Mouse (Mus musculus) testis, adult 2 months (tissue): Measurements from ENCODE around the gene Pde2a. TPM values are rescaled to one million over a fixed set of nuclear protein-coding genes. Genes with fewer than 3 reads are reported as not detected.

Source experiments
- H3K27ac ChIP-seq: fragments of 200-500 bp; 2 replicates; pipeline ENCODE4 v1.5.1; 2012; ENCODE audit warnings: low read depth, low read length; ENCODE audit not compliant: control insufficient read depth, insufficient read depth
- H3K27me3 ChIP-seq: fragments of 200-500 bp; 2 replicates; pipeline ENCODE4 v1.6.1; 2012; ENCODE audit warnings: mild to moderate bottlenecking, low read length, moderate library complexity; ENCODE audit not compliant: control insufficient read depth, insufficient read depth
- H3K36me3 ChIP-seq: fragments of 200-500 bp; 2 replicates; pipeline ENCODE4 v1.6.1; 2012; ENCODE audit warnings: mild to moderate bottlenecking, low read length; ENCODE audit not compliant: control insufficient read depth, insufficient read depth
- H3K4me1 ChIP-seq: fragments of 200-500 bp; 2 replicates; pipeline ENCODE4 v1.6.1; 2012; ENCODE audit warnings: low read length; ENCODE audit not compliant: control insufficient read depth, insufficient read depth
- H3K4me3 ChIP-seq: fragments of 200-500 bp; 2 replicates; pipeline ENCODE4 v1.5.1; 2012; ENCODE audit warnings: low read depth, mild to moderate bottlenecking, low read length, moderate library complexity, mixed read lengths; ENCODE audit not compliant: control insufficient read depth
- CTCF ChIP-seq: fragments of 200-500 bp; IDR thresholded peaks from 2 replicates; pipeline ENCODE4 v1.5.1; 2012; ENCODE audit warnings: low read depth, mild to moderate bottlenecking, inconsistent platforms, low read length, moderate library complexity; ENCODE audit not compliant: control insufficient read depth, insufficient read depth, insufficient replicate concordance
- POLR2A ChIP-seq: fragments of 200-500 bp; IDR thresholded peaks from 2 replicates; pipeline ENCODE4 v1.6.1; 2012; ENCODE audit warnings: low read depth, mild to moderate bottlenecking, inconsistent platforms, low read length, moderate library complexity; ENCODE audit not compliant: control insufficient read depth
- polyA plus RNA-seq: library from polyadenylated mRNA; depleted of rRNA; stranded (reverse); fragments of >200 nt; gene quantifications from 2 replicates; pipeline ENCODE4 v1.2.3, GENCODE M21; 2012

Gene Pde2a
- polyA plus RNA-seq, 1 experiment = 7.4 TPM

- H3K36me3 ChIP-seq = no peaks in the 10 kb centered on the region
- TF ChIP-seq POLR2A (no peak), CTCF (no peak)
- no peaks in the 10 kb centered on the region for H3K27me3 ChIP-seq
- H3K4me3 ChIP-seq = no peak overlapping the region
- H3K4me1 ChIP-seq = no peaks in the 10 kb centered on the region
- no peak overlapping the region for H3K27ac ChIP-seq
Measured at GRCm38 (mm10) chr7:101443093-101443492, 21.6 kb downstream of the Pde2a start.

DNA sequence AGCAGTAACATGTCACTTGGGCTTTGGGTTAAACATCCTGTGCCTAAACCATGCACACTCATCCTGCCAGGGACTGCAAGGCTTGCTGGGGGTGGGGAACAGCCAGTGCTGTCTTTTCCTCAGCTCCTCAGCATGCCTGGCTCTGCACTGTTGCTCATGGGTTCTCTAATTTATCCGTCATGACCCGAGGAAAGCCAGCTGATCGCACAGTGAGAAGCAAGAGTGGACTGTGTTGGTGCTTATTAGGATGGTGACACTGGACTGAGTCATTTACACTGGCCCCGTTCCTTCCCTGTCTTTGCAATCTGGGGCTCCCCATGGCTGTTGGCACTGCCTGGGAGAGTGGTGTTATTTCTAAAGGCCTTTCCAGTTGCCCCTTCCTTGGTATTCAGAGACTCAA, 22.7 kb downstream of the Pde2a start:
- no peaks in the 10 kb centered on the region for H3K27me3 ChIP-seq
- no peak for TF ChIP-seq CTCF
- no peak for TF ChIP-seq POLR2A
- no peak overlapping the region for H3K27ac ChIP-seq
- no peaks in the 10 kb centered on the region for H3K4me1 ChIP-seq
- no peak overlapping the region for H3K4me3 ChIP-seq
- no peaks in the 10 kb centered on the region for H3K36me3 ChIP-seq

- no peak overlapping the region for H3K4me3 ChIP-seq
- no peak overlapping the region for H3K27ac ChIP-seq
- H3K36me3 ChIP-seq = no peaks in the 10 kb centered on the region
- no peak for TF ChIP-seq CTCF
- no peak for TF ChIP-seq POLR2A
- H3K4me1 ChIP-seq = peaks cover 4% of the 10 kb centered on the region
- no peaks in the 10 kb centered on the region for H3K27me3 ChIP-seq
Measured at GRCm38 (mm10) chr7:101449855-101450254, 28.4 kb downstream of the Pde2a start.

DNA sequence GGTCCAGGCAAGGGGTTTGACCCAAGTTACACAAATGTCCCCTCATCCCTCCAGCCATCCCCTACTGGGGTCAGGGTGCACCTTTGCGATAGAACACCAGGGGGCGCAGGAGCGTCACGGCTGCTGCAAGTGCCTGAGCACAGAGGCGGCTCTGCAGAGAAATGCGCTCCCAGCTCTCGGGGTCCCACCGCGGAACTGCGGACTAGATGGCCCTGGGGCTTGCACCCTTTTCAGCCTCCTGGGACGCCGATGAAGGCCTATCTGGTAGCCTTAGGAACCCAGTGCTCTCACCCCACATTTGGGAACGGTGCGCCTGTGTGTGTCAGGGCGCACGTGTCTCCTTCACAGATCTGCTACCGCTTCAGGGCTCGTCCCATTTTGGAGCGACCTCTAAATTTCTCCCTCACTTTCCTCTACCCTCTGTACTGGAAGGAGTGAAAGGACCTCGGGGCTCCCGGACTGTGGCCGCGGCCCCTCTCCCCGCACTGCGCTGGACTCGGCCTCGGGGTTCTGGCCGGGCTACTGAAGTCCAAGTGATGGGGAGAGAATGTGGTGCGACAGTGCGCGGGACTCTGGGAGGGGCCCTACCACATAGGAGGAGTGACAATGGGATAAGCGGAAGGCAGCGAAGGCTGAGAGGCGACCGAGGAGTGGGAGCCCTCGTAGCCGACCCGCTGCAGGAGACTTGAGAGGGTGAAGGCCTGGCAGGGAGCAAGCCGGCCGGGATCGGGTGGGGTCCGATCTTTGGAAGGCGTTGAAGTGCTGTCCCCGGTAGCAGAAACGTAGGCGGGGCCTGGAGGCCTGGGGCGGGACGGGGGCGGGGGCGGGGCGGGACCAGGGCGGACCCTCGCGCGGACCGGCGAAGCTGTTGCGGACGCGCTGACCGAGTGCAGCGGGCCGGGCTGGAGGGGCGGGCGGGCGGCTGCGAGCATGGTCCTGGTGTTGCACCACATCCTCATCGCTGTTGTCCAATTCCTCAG, 29.2 kb downstream of the Pde2a start:
- Histone ChIP-seq H3K4me1 (peaks cover 4% of the 10 kb centered on the region), H3K27me3 (no peaks in the 10 kb centered on the region), H3K27ac (no peak overlapping the region), H3K36me3 (no peaks in the 10 kb centered on the region), H3K4me3 (peak overlapping the region; percentile 81)
- TF ChIP-seq POLR2A (no peak), CTCF (peak; percentile 98)

DNA sequence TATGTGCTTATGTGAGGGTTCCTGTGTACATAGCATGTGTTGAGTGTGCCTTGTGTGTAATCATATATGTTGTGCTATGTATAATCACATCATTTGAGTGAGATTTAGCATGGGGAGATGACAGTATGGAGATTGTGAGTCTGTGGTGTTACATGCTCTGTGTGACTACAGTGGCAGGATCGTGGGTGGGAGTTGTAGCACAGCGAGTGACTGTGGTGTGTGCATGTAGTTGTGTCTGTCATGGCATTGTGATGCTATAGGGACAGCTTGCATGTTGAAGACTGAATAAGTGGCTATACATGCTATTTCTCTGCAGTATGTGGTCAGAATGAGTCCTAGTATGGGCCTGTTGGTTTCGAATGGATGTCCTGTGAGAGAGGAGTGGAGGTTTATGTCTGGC, 31.2 kb downstream of the Pde2a start:
- Histone ChIP-seq H3K4me1 (peaks cover 10% of the 10 kb centered on the region), H3K27me3 (no peaks in the 10 kb centered on the region), H3K36me3 (no peaks in the 10 kb centered on the region), H3K27ac (no peak overlapping the region), H3K4me3 (no peak overlapping the region)
- no peak for TF ChIP-seq CTCF
- no peak for TF ChIP-seq POLR2A

DNA sequence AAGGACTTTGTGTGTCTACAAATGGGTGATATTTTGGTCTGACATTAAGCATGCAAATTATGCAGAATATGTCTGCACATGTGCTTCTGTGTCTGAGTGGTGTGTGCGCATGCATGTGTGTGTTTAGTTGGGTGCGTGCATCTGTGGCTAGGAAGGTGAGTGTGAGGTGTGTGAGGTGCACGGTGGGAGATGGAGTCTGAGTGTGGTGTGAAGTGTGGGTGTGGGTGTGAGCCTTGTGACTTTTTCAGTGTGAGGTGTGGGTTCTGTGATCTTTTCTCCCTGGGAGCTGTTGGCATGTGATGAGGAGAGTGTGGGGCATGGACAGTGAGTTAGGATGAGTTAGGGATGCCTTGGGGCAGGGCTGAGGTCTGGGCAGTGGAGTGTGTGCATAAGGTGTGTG, 31.8 kb downstream of the Pde2a start:
- Histone ChIP-seq H3K36me3 (no peaks in the 10 kb centered on the region), H3K27ac (no peak overlapping the region), H3K4me3 (no peak overlapping the region), H3K27me3 (no peaks in the 10 kb centered on the region), H3K4me1 (peaks cover 10% of the 10 kb centered on the region)
- TF ChIP-seq CTCF (no peak), POLR2A (no peak)

DNA sequence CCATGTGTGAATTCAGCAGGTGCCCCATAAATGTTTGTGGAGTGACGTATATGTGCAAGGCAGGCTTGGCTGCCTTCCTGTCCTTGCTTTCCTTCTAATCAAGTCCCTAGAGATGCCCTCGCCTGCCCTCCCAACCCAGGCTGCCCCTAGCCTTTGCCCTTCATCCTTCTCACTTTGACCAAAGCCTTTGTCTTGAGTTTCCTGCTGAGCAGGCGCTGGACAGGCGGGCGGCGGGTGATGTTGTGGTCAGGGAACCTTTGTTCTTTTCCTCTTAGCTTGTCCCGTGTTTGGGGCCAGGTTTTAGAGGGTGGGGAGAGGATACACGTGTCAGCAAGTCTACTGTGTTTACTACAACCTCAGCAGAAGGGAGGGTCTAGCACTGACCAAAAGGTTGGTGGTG, 32.2 kb downstream of the Pde2a start:
- TF ChIP-seq CTCF = no peak
- TF ChIP-seq POLR2A = no peak
- no peak overlapping the region for H3K27ac ChIP-seq
- H3K36me3 ChIP-seq = no peaks in the 10 kb centered on the region
- peaks cover 10% of the 10 kb centered on the region for H3K4me1 ChIP-seq
- H3K27me3 ChIP-seq = no peaks in the 10 kb centered on the region
- H3K4me3 ChIP-seq = no peak overlapping the region

- H3K27me3 ChIP-seq = no peaks in the 10 kb centered on the region
- no peak overlapping the region for H3K27ac ChIP-seq
- TF ChIP-seq POLR2A (no peak), CTCF (no peak)
- peaks cover 10% of the 10 kb centered on the region for H3K4me1 ChIP-seq
- H3K4me3 ChIP-seq = no peak overlapping the region
- no peaks in the 10 kb centered on the region for H3K36me3 ChIP-seq
Measured at GRCm38 (mm10) chr7:101454479-101454878, 33.0 kb downstream of the Pde2a start.
